Mouse (Mus musculus) limb, embryonic 14.5 days (tissue): ENCODE data around the gene Cth. TPM values are rescaled to one million over a fixed set of nuclear protein-coding genes. Genes with fewer than 3 reads are reported as not detected.
A peak's percentile ranks its signal among the peaks of the same experiment; 100 is the strongest.
"Not testable (repeated sequence)": the region's sequence is repeated elsewhere in the genome, so short reads cannot be mapped to it uniquely, and the experiment has no call there.

Experiments used
- ATAC-seq: fragments of 200-750 bp; cut with Nextera tagmentation; 2 replicates; pipeline ENCODE4 v1.8.0; 2017; ENCODE audit warnings: low read depth, moderate number of reproducible peaks, moderate TSS enrichment; ENCODE audit not compliant: low FRiP score
- DNase-seq: peaks from one replicate; pipeline ENCODE4 v3.0.0-alpha.2; 2015; ENCODE audit warnings: low spot score
- H3K27ac ChIP-seq: fragments of 300-500 bp; sonication (generic); replicated peaks from 2 replicates; pipeline ENCODE4 v1.5.1; 2014; ENCODE audit warnings: low read depth, mild to moderate bottlenecking, low read length, moderate library complexity, mixed read lengths
- H3K27me3 ChIP-seq: fragments of 300-500 bp; sonication (generic); 2 replicates; pipeline ENCODE4 v1.6.1; 2014; ENCODE audit warnings: low read length, mixed read lengths; ENCODE audit not compliant: control insufficient read depth, insufficient read depth
- H3K36me3 ChIP-seq: fragments of 300-500 bp; sonication (generic); 2 replicates; pipeline ENCODE4 v1.6.1; 2014; ENCODE audit warnings: mild to moderate bottlenecking, low read length, moderate library complexity, mixed read lengths; ENCODE audit not compliant: control insufficient read depth, insufficient read depth
- H3K4me1 ChIP-seq: fragments of 300-500 bp; sonication (generic); 2 replicates; pipeline ENCODE4 v1.6.1; 2014; ENCODE audit warnings: antibody characterized with exemption, low read length, mixed read lengths; ENCODE audit not compliant: control insufficient read depth, insufficient read depth
- H3K4me2 ChIP-seq: fragments of 300-500 bp; sonication (generic); replicated peaks from 2 replicates; pipeline ENCODE4 v1.6.1; 2014; ENCODE audit warnings: low read depth, mild to moderate bottlenecking, low read length, moderate library complexity; ENCODE audit not compliant: severe bottlenecking
- H3K4me3 ChIP-seq: fragments of 300-500 bp; sonication (generic); replicated peaks from 2 replicates; pipeline ENCODE4 v1.5.1; 2014; ENCODE audit warnings: low read length
- H3K9ac ChIP-seq: fragments of 300-500 bp; sonication (generic); 2 replicates; pipeline ENCODE4 v1.6.1; 2014; ENCODE audit warnings: mild to moderate bottlenecking, low read depth, low read length, moderate library complexity; ENCODE audit not compliant: severe bottlenecking
- H3K9me3 ChIP-seq: fragments of 300-500 bp; sonication (generic); 2 replicates; pipeline ENCODE4 v1.6.1; 2016; ENCODE audit warnings: low read length; ENCODE audit not compliant: control insufficient read depth
- POLR2A ChIP-seq: fragments of 200-500 bp; IDR thresholded peaks from 2 replicates; pipeline ENCODE4 v1.8.0; 2012; ENCODE audit warnings: inconsistent platforms, mild to moderate bottlenecking, moderate library complexity, borderline replicate concordance; ENCODE audit not compliant: insufficient read depth, insufficient read length; ENCODE audit errors: extremely low read depth
- WGBS: fragments of 180-500 bp; shearing (Covaris S2); extraction: QIAGEN DNeasy Blood & Tissue Kit; methylation state at CpG from one replicate; pipeline ENCODE4 v1.1.7; 2014; 5-methylcytosine and 5-hydroxymethylcytosine counted together
- polyA plus RNA-seq, 2 experiments: library from polyadenylated mRNA; depleted of rRNA in 1 of 2; stranded (reverse) in 1 of 2; unstranded in 1 of 2; fragments of >200 nt; fragmentation: Nextera tagmentation in 1 of 2; extraction: Ambion mirVana in 1 of 2; gene quantifications; 2 replicates each; pipeline versions ENCODE4 v1.2.1 to v1.2.3; 2012 to 2014

Cth gene
- polyA plus RNA-seq, 2 experiments: 9.9 to 11.5 TPM

DNA sequence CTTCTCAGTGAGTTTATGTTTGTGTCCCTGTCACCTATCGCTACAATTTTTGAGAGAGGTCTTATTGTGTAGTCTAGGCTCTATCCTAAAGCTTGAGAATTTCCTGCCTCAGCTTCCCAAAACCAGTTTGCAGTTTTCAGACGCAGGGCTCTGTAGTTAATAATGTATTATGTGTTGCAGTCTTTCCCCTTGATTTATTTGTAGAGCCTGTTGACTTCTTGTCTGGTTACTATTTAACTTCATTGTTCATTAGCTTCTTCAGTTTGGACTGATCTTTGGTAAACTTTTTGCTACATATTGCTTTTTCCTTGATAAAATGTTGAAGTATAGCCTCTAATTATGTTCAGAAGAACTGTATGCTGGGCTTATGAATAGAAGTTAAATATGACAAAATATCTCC lies 27.8 kb upstream of the Cth start:
- Histone ChIP-seq H3K9ac (no peak overlapping the region), H3K4me2 (no peak overlapping the region), H3K4me3 (no peak overlapping the region), H3K9me3 (no peaks in the 10 kb centered on the region), H3K36me3 (peaks cover 4% of the 10 kb centered on the region; the same call in 1 of the 2 replicates), H3K27me3 (no peaks in the 10 kb centered on the region), H3K4me1 (peaks cover 4% of the 10 kb centered on the region; the same call in 1 of the 2 replicates), H3K27ac (no peak overlapping the region)
- ATAC-seq: no peak
- no peak for DNase-seq
- TF ChIP-seq POLR2A: no peak
- 88% methylated on average over 2 of the region's 2 CpGs for WGBS

DNA sequence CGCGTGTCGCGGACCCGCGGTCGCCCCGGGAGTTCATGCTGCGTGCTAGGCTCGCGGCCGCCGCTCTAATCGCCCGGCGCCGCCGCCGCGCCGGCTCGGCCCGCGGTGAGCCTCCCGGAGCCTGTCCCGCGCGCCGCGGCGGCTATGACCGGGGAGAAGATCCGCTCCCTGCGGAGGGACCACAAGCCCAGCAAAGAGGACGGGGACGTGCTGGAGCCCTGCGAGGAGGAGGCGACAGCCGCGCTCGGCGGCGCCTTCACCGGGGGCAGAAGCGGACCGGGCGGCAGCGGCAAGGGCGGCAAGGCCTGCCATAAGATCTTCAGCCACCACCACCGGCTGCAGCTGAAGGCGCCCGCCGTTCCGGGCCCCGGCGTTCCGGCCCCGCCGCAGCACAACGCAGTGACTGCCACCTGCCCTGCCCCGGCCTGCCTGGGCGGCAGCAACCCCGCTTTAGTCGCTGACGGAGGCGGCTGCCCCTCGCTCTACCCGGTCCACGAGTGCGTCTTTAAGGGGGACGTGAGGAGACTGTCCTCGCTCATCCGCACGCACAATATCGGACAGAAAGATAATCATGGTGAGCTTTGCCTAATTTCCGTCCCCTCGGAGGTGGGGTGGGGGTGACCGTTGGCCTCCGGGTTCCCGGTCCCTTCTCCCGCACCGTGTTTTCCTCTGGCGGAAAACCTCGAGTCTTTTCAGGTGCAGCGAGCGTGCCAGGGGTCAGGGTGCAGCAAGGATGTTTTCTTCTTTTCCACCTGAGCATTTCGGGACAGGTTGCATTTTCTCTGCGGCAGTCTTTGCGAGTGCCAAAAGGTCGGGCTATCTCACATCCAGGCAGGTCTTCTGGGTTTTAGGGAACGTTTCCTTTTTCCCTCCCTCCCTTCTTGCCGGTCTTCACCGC lies 22.8 kb upstream of the Cth start:
- no peak for TF ChIP-seq POLR2A
- peak overlapping the region; percentile 91 for H3K4me2 ChIP-seq
- DNase-seq (no peak), ATAC-seq (peak; percentile 64)
- no peaks in the 10 kb centered on the region for H3K27me3 ChIP-seq
- peak overlapping the region; percentile 96 for H3K9ac ChIP-seq
- peaks cover 4% of the 10 kb centered on the region; the same call in 1 of the 2 replicates for H3K36me3 ChIP-seq
- H3K4me3 ChIP-seq: peak overlapping the region; percentile 95
- peaks cover 4% of the 10 kb centered on the region; the same call in 1 of the 2 replicates for H3K4me1 ChIP-seq
- H3K27ac ChIP-seq: peak overlapping the region; percentile 98
- under 1% methylated on average over 49 of the region's 93 CpGs for WGBS
- H3K9me3 ChIP-seq: no peaks in the 10 kb centered on the region

DNA sequence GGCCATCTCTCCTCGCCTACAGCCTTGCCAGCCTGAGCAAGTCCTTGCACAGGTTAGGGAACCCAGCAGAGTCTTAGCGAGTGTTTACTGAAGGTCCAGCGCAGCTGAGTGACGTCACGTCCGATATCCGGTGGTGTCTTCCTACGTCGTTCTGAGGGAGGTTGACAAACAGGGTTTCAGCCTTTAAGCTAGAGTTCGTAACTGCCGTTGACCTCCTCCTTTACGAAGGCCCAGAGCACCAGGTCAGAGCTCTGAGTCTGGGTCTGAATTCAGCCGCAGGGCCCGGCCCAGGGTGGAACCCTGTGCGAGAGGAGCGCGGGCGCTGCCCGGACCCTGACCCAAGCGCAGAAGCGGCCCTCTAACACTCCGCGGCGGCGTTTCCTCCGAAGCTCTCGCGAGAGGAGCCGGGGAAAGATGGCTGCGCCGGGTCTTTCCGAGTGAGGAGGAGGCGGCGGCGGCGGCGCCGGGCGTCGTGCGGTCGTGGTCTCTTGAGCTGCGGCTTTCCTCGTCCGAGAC lies 22.0 kb upstream of the Cth start, which contains the start of gene Ankrd13c:
Gene Ankrd13c (plus strand): TSS at position 397 of the 516 bp plus-strand sequence.
- H3K4me1 ChIP-seq: peaks cover 4% of the 10 kb centered on the region; the same call in 1 of the 2 replicates
- peak; percentile 71; the same call in 1 of the 2 replicates for TF ChIP-seq POLR2A
- H3K27ac ChIP-seq: peak within 1 kb of the TSS; percentile 98
- DNase-seq (peak; percentile 91), ATAC-seq (peak; percentile 99)
- peaks cover 4% of the 10 kb centered on the region; the same call in 1 of the 2 replicates for H3K36me3 ChIP-seq
- no peaks in the 10 kb centered on the region for H3K27me3 ChIP-seq
- H3K9ac ChIP-seq: peak within 1 kb of the TSS; percentile 96
- under 1% methylated on average over 28 of the region's 45 CpGs for WGBS
- no peaks in the 10 kb centered on the region for H3K9me3 ChIP-seq
- H3K4me2 ChIP-seq: peak within 1 kb of the TSS; percentile 91
- H3K4me3 ChIP-seq: peak within 1 kb of the TSS; percentile 95

DNA sequence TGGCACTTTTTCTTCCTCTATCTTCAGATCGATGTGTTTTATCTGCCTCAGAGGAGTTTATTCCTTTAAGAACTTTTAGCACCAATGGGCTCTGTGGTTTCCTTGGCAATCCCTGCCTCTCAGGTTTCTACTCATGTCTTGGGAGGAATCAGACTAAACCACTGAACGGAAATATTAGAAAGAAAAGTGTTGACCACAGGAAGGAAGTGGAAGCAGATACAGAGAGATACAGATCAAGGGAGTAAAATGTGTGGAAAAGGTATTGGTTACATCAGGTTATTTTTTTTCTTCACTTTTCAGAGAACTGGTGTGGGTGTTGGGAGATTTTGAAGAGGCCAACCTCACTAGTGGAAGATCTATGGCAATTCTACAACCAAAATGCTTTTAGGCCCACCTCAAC lies 13.7 kb upstream of the Cth start:
- no peak for TF ChIP-seq POLR2A
- no peak overlapping the region for H3K4me3 ChIP-seq
- H3K9me3 ChIP-seq: no peaks in the 10 kb centered on the region
- DNase-seq (no peak), ATAC-seq (no peak)
- no peaks in the 10 kb centered on the region for H3K36me3 ChIP-seq
- no peaks in the 10 kb centered on the region for H3K4me1 ChIP-seq
- no peak overlapping the region for H3K27ac ChIP-seq
- 80% methylated on average over 2 of the region's 2 CpGs for WGBS
- no peak overlapping the region for H3K4me2 ChIP-seq
- H3K9ac ChIP-seq: no peak overlapping the region
- H3K27me3 ChIP-seq: no peaks in the 10 kb centered on the region

DNA sequence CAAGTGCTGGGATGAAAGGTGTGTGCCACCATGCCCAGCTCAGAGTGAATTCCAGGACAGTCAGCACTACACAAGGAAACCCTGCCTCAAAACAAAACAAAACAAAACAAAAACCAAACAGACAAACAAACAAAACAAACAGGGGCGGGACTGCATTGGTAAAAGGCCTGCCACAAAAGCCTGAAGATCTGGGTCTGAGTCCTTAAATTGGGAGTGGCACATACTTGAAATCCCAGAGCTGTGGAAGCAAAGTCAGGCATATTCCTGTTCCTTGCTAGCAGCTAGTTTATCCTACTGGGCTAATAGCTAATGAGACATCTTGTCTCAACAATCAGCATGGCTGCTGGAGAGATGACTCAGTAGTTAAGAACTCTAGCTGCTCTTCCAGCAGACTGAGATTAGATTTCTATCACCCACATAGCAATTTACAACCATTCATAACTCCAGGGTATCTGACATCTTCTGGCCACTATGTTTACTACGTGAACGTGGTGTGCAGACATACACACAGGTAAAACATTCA lies 9.5 kb upstream of the Cth start:
- Histone ChIP-seq H3K9me3 (no peaks in the 10 kb centered on the region), H3K36me3 (no peaks in the 10 kb centered on the region), H3K4me1 (no peaks in the 10 kb centered on the region), H3K9ac (no peak overlapping the region), H3K27me3 (no peaks in the 10 kb centered on the region), H3K27ac (no peak overlapping the region), H3K4me3 (no peak overlapping the region), H3K4me2 (no peak overlapping the region)
- DNase-seq: no peak
- no peak for TF ChIP-seq POLR2A
- no peak for ATAC-seq
- WGBS: 80% methylated on average over 3 of the region's 3 CpGs

DNA sequence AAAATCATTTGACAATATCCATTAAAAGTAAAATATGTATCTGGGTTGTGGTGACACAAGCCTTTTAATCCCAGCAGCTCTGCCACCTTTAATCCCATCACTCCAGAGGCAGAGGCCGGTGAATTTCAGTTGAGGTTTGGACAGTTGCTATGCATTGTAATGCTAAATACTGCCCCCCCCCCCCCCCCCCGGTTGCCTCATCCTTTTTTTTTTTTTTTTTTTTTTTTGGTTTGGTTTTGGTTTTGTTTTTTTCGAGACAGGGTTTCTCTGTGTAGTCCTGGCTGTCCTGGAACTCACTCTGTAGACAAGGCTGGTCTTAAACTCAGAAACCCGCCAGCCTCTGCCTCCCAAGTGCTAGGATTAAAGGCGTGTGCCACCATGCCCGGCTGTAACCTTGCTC lies 8.3 kb upstream of the Cth start:
- not testable (repeated sequence) for DNase-seq, H3K4me1 ChIP-seq, H3K9ac ChIP-seq, H3K4me2 ChIP-seq, H3K9me3 ChIP-seq, H3K27me3 ChIP-seq, H3K36me3 ChIP-seq, H3K4me3 ChIP-seq, H3K27ac ChIP-seq, ATAC-seq
- 77% methylated on average over 5 of the region's 6 CpGs for WGBS
